Mouse (Mus musculus): ENCODE data around the gene Epo. TPM values are rescaled to one million over a fixed set of nuclear protein-coding genes. Genes with fewer than 3 reads are reported as not detected.
A peak's percentile ranks its signal among the peaks of the same experiment; 100 is the strongest.

Epo gene
- polyA plus RNA-seq, 1 experiment from 2014 or later, result 1.3 TPM

- H3K4me3 ChIP-seq, result peak overlapping the region; percentile 18; the same call in 1 of the 2 replicates
- no peaks in the 10 kb centered on the region for H3K36me3 ChIP-seq
- H3K27ac ChIP-seq, result peak overlapping the region; percentile 81; the same call in 1 of the 2 replicates
- no peaks in the 10 kb centered on the region for H3K9me3 ChIP-seq
- peak; percentile 84 for DNase-seq (ENCODE audit: low spot score)
- H3K27me3 ChIP-seq (ENCODE audit: insufficient read depth, poor library complexity, severe bottlenecking), result peaks cover 13% of the 10 kb centered on the region; the same call in 1 of the 2 replicates
- H3K4me1 ChIP-seq (replicated peaks), result peaks cover 43% of the 10 kb centered on the region
These were observed 51.9 kb downstream of the Epo start for GRCm38 (mm10) chr5:137481138-137481537.

GRCm38 (mm10) chr5:137476964-137477363 is 56.1 kb downstream of the Epo start, which contains the start of gene Zan:
Gene Zan (minus strand): TSS chr5:137477064.
- peaks cover 28% of the 10 kb centered on the region for H3K4me1 ChIP-seq (replicated peaks)
- WGBS, result 85% methylated on average over 5 of the region's 5 CpGs
- H3K4me3 ChIP-seq, result no peak within 1 kb of the TSS

GRCm38 (mm10) chr5:137474351-137474750 is 58.7 kb downstream of the Epo start:
- no peaks in the 10 kb centered on the region for H3K9me3 ChIP-seq
- DNase-seq (ENCODE audit: low spot score), result peak; percentile 22
- H3K27ac ChIP-seq, result peak overlapping the region; percentile 66; the same call in 1 of the 2 replicates
- no peaks in the 10 kb centered on the region for H3K36me3 ChIP-seq
- peaks cover 24% of the 10 kb centered on the region for H3K4me1 ChIP-seq (replicated peaks)
- H3K4me3 ChIP-seq, result no peak overlapping the region
- no peaks in the 10 kb centered on the region for H3K27me3 ChIP-seq (ENCODE audit: insufficient read depth, poor library complexity, severe bottlenecking)
- 17% methylated on average over 2 of the region's 2 CpGs for WGBS

More at GRCm38 (mm10) chr5:137476964-137477363, 56.1 kb downstream of the Epo start, which contains the start of gene Zan:
- no peak for DNase-seq (ENCODE audit: low spot score)
- H3K36me3 ChIP-seq, result no peaks in the 10 kb centered on the region
- H3K27me3 ChIP-seq (ENCODE audit: insufficient read depth, poor library complexity, severe bottlenecking), result no peaks in the 10 kb centered on the region
- no peak within 1 kb of the TSS for H3K27ac ChIP-seq
- H3K9me3 ChIP-seq, result no peaks in the 10 kb centered on the region

- Histone ChIP-seq H3K9me3 (no peaks in the 10 kb centered on the region), H3K4me1 (replicated peaks) (peaks cover 24% of the 10 kb centered on the region), H3K4me3 (no peak overlapping the region), H3K36me3 (no peaks in the 10 kb centered on the region), H3K27ac (no peak overlapping the region), H3K27me3 (ENCODE audit: insufficient read depth, poor library complexity, severe bottlenecking) (no peaks in the 10 kb centered on the region)
- no peak for DNase-seq (ENCODE audit: low spot score)
- 75% methylated on average over 5 of the region's 5 CpGs for WGBS
These were observed 60.7 kb downstream of the Epo start for GRCm38 (mm10) chr5:137472252-137472904.

GRCm38 (mm10) chr5:137466946-137467345 is 66.1 kb downstream of the Epo start:
- 93% methylated on average over 6 of the region's 6 CpGs for WGBS
- H3K36me3 ChIP-seq, result no peaks in the 10 kb centered on the region

GRCm38 (mm10) chr5:137465049-137465448 is 68.0 kb downstream of the Epo start:
- Histone ChIP-seq H3K27me3 (ENCODE audit: insufficient read depth, poor library complexity, severe bottlenecking) (no peaks in the 10 kb centered on the region), H3K27ac (no peak overlapping the region), H3K9me3 (no peaks in the 10 kb centered on the region), H3K36me3 (no peaks in the 10 kb centered on the region), H3K4me1 (replicated peaks) (no peaks in the 10 kb centered on the region), H3K4me3 (no peak overlapping the region)
- 46% methylated on average over 3 of the region's 3 CpGs for WGBS
- no peak for DNase-seq (ENCODE audit: low spot score)

More at GRCm38 (mm10) chr5:137466946-137467345, 66.1 kb downstream of the Epo start:
- Histone ChIP-seq H3K27ac (no peak overlapping the region), H3K4me1 (replicated peaks) (peaks cover 4% of the 10 kb centered on the region; the same call in 1 of the 2 replicates), H3K4me3 (no peak overlapping the region), H3K27me3 (ENCODE audit: insufficient read depth, poor library complexity, severe bottlenecking) (no peaks in the 10 kb centered on the region), H3K9me3 (no peaks in the 10 kb centered on the region)
- DNase-seq (ENCODE audit: low spot score), result no peak

GRCm38 (mm10) chr5:137455866-137456591 is 77.0 kb downstream of the Epo start:
- Histone ChIP-seq H3K4me1 (replicated peaks) (no peaks in the 10 kb centered on the region), H3K4me3 (no peak overlapping the region)
- WGBS, result 74% methylated on average over 7 of the region's 7 CpGs

GRCm38 (mm10) chr5:137455206-137455605 is 77.8 kb downstream of the Epo start:
- Histone ChIP-seq H3K36me3 (no peaks in the 10 kb centered on the region), H3K4me3 (no peak overlapping the region), H3K4me1 (replicated peaks) (no peaks in the 10 kb centered on the region), H3K9me3 (no peaks in the 10 kb centered on the region), H3K27ac (no peak overlapping the region), H3K27me3 (ENCODE audit: insufficient read depth, poor library complexity, severe bottlenecking) (no peaks in the 10 kb centered on the region)
- no peak for DNase-seq (ENCODE audit: low spot score)
- WGBS, result 82% methylated on average over 6 of the region's 6 CpGs

More at GRCm38 (mm10) chr5:137455866-137456591, 77.0 kb downstream of the Epo start:
- Histone ChIP-seq H3K27ac (no peak overlapping the region), H3K9me3 (no peaks in the 10 kb centered on the region), H3K36me3 (no peaks in the 10 kb centered on the region), H3K27me3 (ENCODE audit: insufficient read depth, poor library complexity, severe bottlenecking) (no peaks in the 10 kb centered on the region)
- DNase-seq (ENCODE audit: low spot score), result no peak

- H3K27me3 ChIP-seq (ENCODE audit: insufficient read depth, poor library complexity, severe bottlenecking), result no peaks in the 10 kb centered on the region
- DNase-seq (ENCODE audit: low spot score), result no peak
These were observed 87.5 kb downstream of the Epo start for GRCm38 (mm10) chr5:137445536-137445935.

GRCm38 (mm10) chr5:137440216-137440855 is 92.7 kb downstream of the Epo start:
- WGBS, result 88% methylated on average over 11 of the region's 11 CpGs
- Histone ChIP-seq H3K4me3 (no peak overlapping the region), H3K27me3 (ENCODE audit: insufficient read depth, poor library complexity, severe bottlenecking) (no peaks in the 10 kb centered on the region), H3K36me3 (no peaks in the 10 kb centered on the region), H3K27ac (no peak overlapping the region), H3K4me1 (replicated peaks) (no peaks in the 10 kb centered on the region), H3K9me3 (no peaks in the 10 kb centered on the region)
- DNase-seq (ENCODE audit: low spot score), result no peak

More at GRCm38 (mm10) chr5:137445536-137445935, 87.5 kb downstream of the Epo start:
- Histone ChIP-seq H3K4me3 (no peak overlapping the region), H3K27ac (no peak overlapping the region), H3K9me3 (no peaks in the 10 kb centered on the region), H3K4me1 (replicated peaks) (no peaks in the 10 kb centered on the region), H3K36me3 (no peaks in the 10 kb centered on the region)

GRCm38 (mm10) chr5:137433889-137434288 is 99.2 kb downstream of the Epo start:
- 60% methylated on average over 6 of the region's 6 CpGs for WGBS
- no peak for DNase-seq (ENCODE audit: low spot score)
- H3K4me1 ChIP-seq (replicated peaks), result no peaks in the 10 kb centered on the region
- H3K27ac ChIP-seq, result no peak overlapping the region
- H3K4me3 ChIP-seq, result no peak overlapping the region
- H3K9me3 ChIP-seq, result no peaks in the 10 kb centered on the region
- H3K36me3 ChIP-seq, result no peaks in the 10 kb centered on the region
- H3K27me3 ChIP-seq (ENCODE audit: insufficient read depth, poor library complexity, severe bottlenecking), result no peaks in the 10 kb centered on the region
